Mouse (Mus musculus) left cerebral cortex, adult 18-20 months (tissue): Measurements from ENCODE around the gene Ccdc27. TPM values are rescaled to one million over a fixed set of nuclear protein-coding genes. Genes with fewer than 3 reads are reported as not detected.

ENCODE experiments used
- DNase-seq, 2 experiments: peaks; one replicate each; pipeline ENCODE4 v3.0.0; 2021 to 2022; ENCODE audit warnings: low spot score in 2 of 2, mixed read lengths in 1 of 2
- long read RNA-seq, 2 experiments: library from polyadenylated mRNA; stranded (forward); transcript quantifications; one replicate each; pipeline ENCODE4 v2.0.0; 2021
- total RNA-seq, 2 experiments: library from RNA; stranded (reverse); gene quantifications; 2 replicates each; pipeline ENCODE4 v1.2.3; 2021

The Ccdc27 gene
- not detected for total RNA-seq
- long read RNA-seq, experiment 1 = 0 reads
- long read RNA-seq, experiment 2 = 0 reads

GRCm38 (mm10) chr4:154042577-154042976 is at the start of gene Ccdc27:
TSS of gene Ccdc27 (minus strand) at chr4:154042677.
- no peak for DNase-seq

- no peak for DNase-seq
These were observed 48.9 kb upstream of the Ccdc27 start for GRCm38 (mm10) chr4:154091356-154091755.

- no peak for DNase-seq
These were observed 46.7 kb upstream of the Ccdc27 start for GRCm38 (mm10) chr4:154089205-154089604.

GRCm38 (mm10) chr4:154086436-154086835 is 44.0 kb upstream of the Ccdc27 start:
- no peak for DNase-seq

- peak in 1 of 2 experiments; percentile 36 for DNase-seq
These were observed 43.4 kb upstream of the Ccdc27 start for GRCm38 (mm10) chr4:154085856-154086255.

- no peak for DNase-seq
These were observed 39.5 kb upstream of the Ccdc27 start for GRCm38 (mm10) chr4:154081974-154082373.

GRCm38 (mm10) chr4:154081021-154081420 is 38.5 kb upstream of the Ccdc27 start:
- no peak for DNase-seq

GRCm38 (mm10) chr4:154080211-154080610 is 37.7 kb upstream of the Ccdc27 start:
- peak in 1 of 2 experiments; percentile 45 for DNase-seq

- no peak for DNase-seq
These were observed 29.5 kb upstream of the Ccdc27 start for GRCm38 (mm10) chr4:154071941-154072340.

GRCm38 (mm10) chr4:154071521-154071920 is 29.0 kb upstream of the Ccdc27 start:
- DNase-seq = no peak

GRCm38 (mm10) chr4:154070896-154071295 is 28.4 kb upstream of the Ccdc27 start:
- no peak for DNase-seq

- DNase-seq = peak; percentile 37 to 38
These were observed 22.6 kb upstream of the Ccdc27 start for GRCm38 (mm10) chr4:154064827-154065773.

- DNase-seq = no peak
These were observed 15.2 kb upstream of the Ccdc27 start for GRCm38 (mm10) chr4:154057696-154058095.

- no peak for DNase-seq
These were observed 14.2 kb upstream of the Ccdc27 start for GRCm38 (mm10) chr4:154056661-154057060.

GRCm38 (mm10) chr4:154056046-154056445 is 13.6 kb upstream of the Ccdc27 start:
- DNase-seq = no peak

- no peak for DNase-seq
These were observed 13.0 kb upstream of the Ccdc27 start for GRCm38 (mm10) chr4:154055482-154055881.

GRCm38 (mm10) chr4:154053065-154053464 is 10.6 kb upstream of the Ccdc27 start:
- no peak for DNase-seq

- peak in 1 of 2 experiments; percentile 28 for DNase-seq
These were observed 8.9 kb upstream of the Ccdc27 start for GRCm38 (mm10) chr4:154051401-154051800.

- DNase-seq = no peak
These were observed 3.4 kb upstream of the Ccdc27 start for GRCm38 (mm10) chr4:154045837-154046236.

GRCm38 (mm10) chr4:154037123-154037522 is 5.4 kb downstream of the Ccdc27 start:
- DNase-seq = no peak

- DNase-seq = no peak
These were observed 13.8 kb downstream of the Ccdc27 start for GRCm38 (mm10) chr4:154028646-154029045.

GRCm38 (mm10) chr4:154028066-154028465 is 14.4 kb downstream of the Ccdc27 start:
- no peak for DNase-seq

- no peak for DNase-seq
These were observed 16.1 kb downstream of the Ccdc27 start for GRCm38 (mm10) chr4:154026441-154026761.
